Mouse (Mus musculus) ES-E14 (cell line): ENCODE results near the gene Agmat. TPM values are rescaled to one million over a fixed set of nuclear protein-coding genes. Genes with fewer than 3 reads are reported as not detected.

Experiments
- DNase-seq: peaks from one replicate; pipeline ENCODE4 v3.0.0-alpha.2; 2013; ENCODE audit warnings: low read depth, low spot score
- H3K27ac ChIP-seq: 2 replicates; pipeline ENCODE4 v1.5.1; 2012; ENCODE audit warnings: low read depth, mild to moderate bottlenecking, low read length, moderate library complexity, mixed read lengths; ENCODE audit not compliant: poor library complexity, insufficient read depth, severe bottlenecking
- H3K36me3 ChIP-seq: 2 replicates; pipeline ENCODE4 v1.6.1; 2012; ENCODE audit warnings: mild to moderate bottlenecking, low read length, moderate library complexity, mixed read lengths; ENCODE audit not compliant: control insufficient read depth, poor library complexity, insufficient read depth, severe bottlenecking
- H3K4me1 ChIP-seq, 2 experiments: fragments of 150-350 bp in 1 of 2; sonication (generic) in 1 of 2; 2 replicates each; pipeline ENCODE4 v1.6.1; 2012; ENCODE audit warnings: low read length in 2 of 2, mild to moderate bottlenecking in 1 of 2, mixed read lengths in 1 of 2; ENCODE audit not compliant: control insufficient read depth in 2 of 2, insufficient read depth in 2 of 2, poor library complexity in 1 of 2
- H3K4me3 ChIP-seq, 2 experiments: fragments of 150-350 bp in 1 of 2; sonication (generic) in 1 of 2; 2 replicates each; pipeline ENCODE4 v1.5.1; 2012; ENCODE audit warnings: low read length in 2 of 2, low read depth in 1 of 2, mild to moderate bottlenecking in 1 of 2, mixed read lengths in 1 of 2; ENCODE audit not compliant: insufficient read depth in 1 of 2, poor library complexity in 1 of 2, severe bottlenecking in 1 of 2
- H3K9ac ChIP-seq: 2 replicates; pipeline ENCODE4 v1.6.1; 2012; ENCODE audit warnings: low read depth, mild to moderate bottlenecking, low read length, mixed read lengths; ENCODE audit not compliant: poor library complexity, insufficient read depth, severe bottlenecking
- H3K9me3 ChIP-seq: fragments of 150-350 bp; sonication (generic); 2 replicates; pipeline ENCODE4 v1.6.1; 2012; ENCODE audit warnings: low read depth, mild to moderate bottlenecking, low read length; ENCODE audit not compliant: control insufficient read depth, insufficient read depth
- CHD2 ChIP-seq: IDR thresholded peaks from 2 replicates; pipeline ENCODE4 v1.6.1; 2014; ENCODE audit warnings: mild to moderate bottlenecking, low read depth, low read length, inconsistent platforms
- HCFC1 ChIP-seq: IDR thresholded peaks from 2 replicates; pipeline ENCODE4 v1.6.1; 2012; ENCODE audit warnings: low read length, inconsistent platforms, borderline replicate concordance; ENCODE audit not compliant: insufficient read depth
- MAFK ChIP-seq: IDR thresholded peaks from 2 replicates; pipeline ENCODE4 v1.6.1; 2014; ENCODE audit warnings: mild to moderate bottlenecking, low read depth, low read length, inconsistent platforms; ENCODE audit not compliant: insufficient read depth
- ZC3H11A ChIP-seq: IDR thresholded peaks from 2 replicates; pipeline ENCODE4 v1.6.1; 2012; ENCODE audit warnings: low read depth, mild to moderate bottlenecking, inconsistent platforms, low read length, borderline replicate concordance
- ZNF384 ChIP-seq: IDR thresholded peaks from 2 replicates; pipeline ENCODE4 v1.6.1; 2012; ENCODE audit warnings: low read depth, low read length, inconsistent platforms
- in situ Hi-C, 2 experiments: fragments of 600-800 bp; cut with MboI; formaldehyde crosslinking; loops; one replicate each; pipeline ENCODE4 v1.15.1; 2025; ENCODE audit warnings: low sequenced_read_pairs in 2 of 2, inconsistent platforms in 1 of 2; ENCODE audit not compliant: unreplicated experiment in 2 of 2
- total RNA-seq: library from RNA; depleted of rRNA; stranded (reverse); fragments of 300-350 nt; gene quantifications from 2 replicates; pipeline ENCODE4 v1.2.3, GENCODE M21; 2012

Gene Agmat
- total RNA-seq, 1 experiment = 0.62 TPM

GRCm38 (mm10) chr4:141720761-141721523 lies 25.5 kb upstream of the Agmat start:
- 0 out of 2 replicates have a peak, but pooled peaks cover 2% of the 10 kb centered on the region for H3K36me3 ChIP-seq
- H3K9ac ChIP-seq = no peak overlapping the region
- DNase-seq = no peak
- H3K4me1 ChIP-seq = peaks cover 4 to 5% of the 10 kb centered on the region in 2 experiments
- no peaks in the 10 kb centered on the region for H3K9me3 ChIP-seq
- no peak overlapping the region; a peak in 1 of 4 replicates for H3K4me3 ChIP-seq
- H3K27ac ChIP-seq = no peak overlapping the region
- in situ Hi-C loops = no loop called here
- TF ChIP-seq CHD2 (no peak), HCFC1 (no peak), MAFK (no peak), ZNF384 (no peak), ZC3H11A (no peak)

DNA sequence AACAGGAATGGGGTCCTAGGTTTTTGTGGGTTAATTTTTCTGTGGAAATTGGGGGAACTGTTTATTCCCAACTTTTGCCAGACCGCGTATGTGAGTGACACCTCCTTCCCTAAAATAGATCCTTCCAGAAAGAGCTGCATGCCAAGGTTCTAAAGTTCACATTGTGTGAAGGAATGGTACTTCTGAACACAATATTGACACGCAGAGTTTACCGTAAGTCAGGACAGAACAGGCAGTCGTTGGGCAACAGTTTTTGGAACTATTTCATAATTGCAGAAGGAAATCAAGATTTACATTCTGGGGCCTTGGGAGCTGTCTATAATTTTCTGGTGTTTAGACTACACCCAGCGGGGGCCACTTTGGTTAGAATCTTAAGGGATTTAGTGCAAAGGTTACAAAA lies 24.5 kb upstream of the Agmat start:
- DNase-seq = no peak
- in situ Hi-C loops = no loop called here
- TF ChIP-seq CHD2 (no peak), HCFC1 (no peak), ZNF384 (no peak), ZC3H11A (no peak), MAFK (no peak)
- peak overlapping the region; percentile 86 to 94 for H3K4me3 ChIP-seq
- peak overlapping the region; percentile 7; the same call in 1 of the 2 replicates for H3K9ac ChIP-seq
- H3K27ac ChIP-seq = no peak overlapping the region
- H3K9me3 ChIP-seq = no peaks in the 10 kb centered on the region
- H3K4me1 ChIP-seq = peaks cover 4 to 5% of the 10 kb centered on the region in 2 experiments
- 0 out of 2 replicates have a peak, but pooled peaks cover 2% of the 10 kb centered on the region for H3K36me3 ChIP-seq

DNA sequence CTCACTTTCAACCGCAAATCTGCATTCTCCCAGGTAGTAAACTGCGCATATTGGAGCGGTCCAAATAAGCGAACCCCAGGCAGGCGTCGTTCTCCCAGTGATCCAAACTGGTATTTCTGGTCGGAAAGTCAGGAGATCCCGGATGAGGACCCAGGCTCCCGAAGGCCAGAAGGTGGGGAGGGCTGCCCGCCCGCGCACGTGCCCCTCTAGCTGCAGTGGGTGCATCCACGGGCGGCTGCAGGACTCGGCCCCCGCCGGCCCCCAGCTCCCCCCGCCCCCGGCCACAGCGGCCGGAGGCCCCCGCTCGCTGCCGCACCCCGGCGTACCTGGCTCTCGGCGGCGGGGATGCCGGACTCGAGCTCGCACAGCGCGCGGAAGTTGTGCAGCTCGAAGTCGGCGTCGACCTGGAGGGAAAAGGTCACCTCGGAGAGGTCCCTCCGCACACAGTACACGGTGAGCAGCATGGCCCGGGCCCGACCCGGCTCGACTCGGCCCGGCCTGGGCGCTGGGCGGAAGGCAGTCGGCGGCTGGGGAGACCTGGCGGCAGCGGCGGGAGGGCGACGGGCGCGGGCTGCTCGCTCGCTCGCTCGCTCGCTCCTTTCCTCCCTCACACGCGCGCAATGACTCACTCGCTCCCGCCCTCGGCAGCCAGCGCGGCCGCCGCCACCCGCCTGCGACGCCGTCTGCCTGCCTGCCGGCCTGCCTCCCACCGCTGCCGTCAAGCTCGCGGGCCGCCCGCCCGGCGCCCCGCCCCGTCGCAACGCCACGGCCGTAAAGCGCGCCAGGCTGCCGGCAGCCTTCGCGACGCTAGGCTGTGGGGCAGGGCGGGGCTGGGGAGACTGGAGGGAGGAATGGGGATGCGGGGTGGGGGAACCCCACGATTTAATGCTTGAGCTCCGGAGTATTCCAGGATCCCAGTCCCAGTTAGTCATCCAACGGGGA lies 23.5 kb upstream of the Agmat start, which contains the start of gene Ddi2:
TSS of gene Ddi2 (minus strand) at position 689 of the 942 bp plus-strand sequence.
- TF ChIP-seq CHD2 = no peak
- no peak for TF ChIP-seq ZC3H11A
- TF ChIP-seq MAFK = no peak
- no peak for TF ChIP-seq ZNF384
- TF ChIP-seq HCFC1 = no peak
- Histone ChIP-seq H3K4me3 (peak within 1 kb of the TSS; percentile 86 to 94), H3K9ac (peak within 1 kb of the TSS; percentile 97), H3K36me3 (no peaks in the 10 kb centered on the region), H3K27ac (peak within 1 kb of the TSS; percentile 77), H3K4me1 (peaks cover 4 to 5% of the 10 kb centered on the region in 2 experiments), H3K9me3 (no peaks in the 10 kb centered on the region)
- in situ Hi-C loops = no loop called here
- peak; percentile 51 for DNase-seq

DNA sequence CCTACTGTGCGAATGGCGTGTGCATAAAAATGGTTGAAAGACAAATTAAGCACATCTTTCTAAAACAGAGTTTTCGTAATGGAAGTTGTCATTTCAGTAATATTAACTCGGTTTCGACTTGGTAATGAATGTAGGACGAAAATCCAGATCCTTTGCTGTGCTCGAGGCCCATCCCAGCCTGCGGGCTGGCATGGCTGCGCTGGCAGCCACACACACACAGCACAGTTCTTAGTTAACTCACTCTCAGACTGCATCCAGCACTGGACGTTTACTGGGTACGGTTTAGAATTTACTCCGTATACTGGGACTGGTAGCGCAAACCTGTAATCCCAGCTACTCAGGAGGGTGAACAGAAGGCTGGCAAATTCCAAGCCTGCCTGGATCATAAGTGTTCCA lies 22.8 kb upstream of the Agmat start:
- peak overlapping the region; percentile 32 to 86 for H3K4me3 ChIP-seq
- H3K36me3 ChIP-seq = no peaks in the 10 kb centered on the region
- H3K4me1 ChIP-seq = peaks cover 4 to 5% of the 10 kb centered on the region in 2 experiments
- peak overlapping the region; percentile 55; the same call in 1 of the 2 replicates for H3K9ac ChIP-seq
- no peaks in the 10 kb centered on the region for H3K9me3 ChIP-seq
- no peak overlapping the region for H3K27ac ChIP-seq
- in situ Hi-C loops = no loop called here
- DNase-seq = no peak
- TF ChIP-seq ZC3H11A (no peak), ZNF384 (no peak), MAFK (no peak), CHD2 (no peak), HCFC1 (no peak)
